20 mouse cellular contexts compared by ENCODE assay signal in genomic region chr1:52430116-52430515, GRCm38 (mm10).
DNase-seq lines count a peak whose midpoint lies in the region; ATAC-seq and TF ChIP-seq lines count a peak whose summit lies in the region.
"Had no signal": no experiment of that assay in that cellular context is flagged by ENCODE, and none has a peak within 500 bp of the region (broad histone marks: within the 10 kb centered on the region; RNA-seq: fewer than 3 reads in every experiment).

No protein-coding gene starts in this region.

- peak; percentile 90 for DNase-seq in 3T3-L1 (ENCODE audit: low read depth, low spot score)
- peak; percentile 6 for DNase-seq in G1E (ENCODE audit: low spot score)
- peak; percentile 53 for DNase-seq in NIH3T3 (ENCODE audit: low read depth)
- no peak for DNase-seq in liver, postnatal 0 days
- DNase-seq: adrenal gland, adult 2 months; adrenal gland, postnatal 25 days; cerebellum, adult 18-20 months; cerebellum, adult 9-11 months; cerebellum, postnatal 36 days; gastrocnemius, postnatal 10 days had no signal

- no peak overlapping the region for H3K4me2 ChIP-seq in liver, postnatal 0 days (ENCODE audit: low read depth, low read length)
- H3K4me2 ChIP-seq: embryonic facial prominence, embryonic 15.5 days; heart, embryonic 12.5 days; hindbrain, embryonic 14.5 days had no signal

- no peak overlapping the region for H3K9ac ChIP-seq in liver, postnatal 0 days (replicated peaks)
- H3K9ac ChIP-seq: embryonic facial prominence, embryonic 15.5 days; heart, embryonic 12.5 days; hindbrain, embryonic 14.5 days had no signal

- H3K36me3 ChIP-seq in G1E (replicated peaks), result no peaks in the 10 kb centered on the region
- H3K36me3 ChIP-seq in liver, postnatal 0 days (replicated peaks; ENCODE audit: insufficient read depth, low read length), result no peaks in the 10 kb centered on the region
- H3K36me3 ChIP-seq: embryonic facial prominence, embryonic 15.5 days; forebrain, embryonic 10.5 days; heart, embryonic 12.5 days; hindbrain, embryonic 10.5 days had no signal

- WGBS in liver, postnatal 0 days (ENCODE audit: insufficient replicate concordance), result 41% methylated on average over 1 of the region's 1 CpGs

- ATAC-seq in G1E (ENCODE audit: extremely low read depth, insufficient number of reproducible peaks, low FRiP score, poor library complexity, severe bottlenecking), result peak; percentile 75
- peak; percentile 44; the same call in 1 of the 2 replicates for ATAC-seq in megakaryocyte-erythroid progenitor cell, adult 5-6 weeks (replicated peaks; ENCODE audit: low FRiP score, low TSS enrichment, poor library complexity, severe bottlenecking)
- ATAC-seq in liver, postnatal 0 days, result no peak
- ATAC-seq in granulocyte monocyte progenitor cell, adult 5-6 weeks (replicated peaks; ENCODE audit: poor library complexity, severe bottlenecking), result no peak
- ATAC-seq: forebrain, embryonic 14.5 days; intestine, embryonic 16.5 days had no signal

- TF ChIP-seq EP300 in liver, postnatal 0 days (IDR thresholded peaks at IDR 0.05; ENCODE audit: low read depth), result no peak

- H3K4me1 ChIP-seq in G1E (ENCODE audit: insufficient read depth, low read depth, low read length), result peaks cover 25% of the 10 kb centered on the region
- peaks cover 11% of the 10 kb centered on the region for H3K4me1 ChIP-seq in liver, postnatal 0 days (ENCODE audit: insufficient read depth)
- H3K4me1 ChIP-seq: embryonic facial prominence, embryonic 15.5 days; forebrain, embryonic 10.5 days; heart, embryonic 12.5 days; hindbrain, embryonic 10.5 days had no signal

- no peak for TF ChIP-seq CTCF in G1E (IDR thresholded peaks at IDR 0.05; ENCODE audit: low read depth, low read length)
- TF ChIP-seq CTCF in liver, postnatal 0 days (IDR thresholded peaks at IDR 0.05; ENCODE audit: low read depth), result no peak

- no peak overlapping the region for H3K27ac ChIP-seq in liver, postnatal 0 days (ENCODE audit: low read depth)
- H3K27ac ChIP-seq: embryonic facial prominence, embryonic 15.5 days; forebrain, embryonic 10.5 days; hindbrain, embryonic 10.5 days; hindbrain, embryonic 14.5 days had no signal

- peaks cover 14% of the 10 kb centered on the region for H3K27me3 ChIP-seq in G1E (ENCODE audit: insufficient read depth, low read length)
- no peaks in the 10 kb centered on the region for H3K27me3 ChIP-seq in liver, postnatal 0 days (ENCODE audit: insufficient read depth, low read length)
- H3K27me3 ChIP-seq: embryonic facial prominence, embryonic 15.5 days; heart, embryonic 12.5 days had no signal

- H3K4me3 ChIP-seq in G1E (ENCODE audit: low read depth, low read length), result no peak overlapping the region
- H3K4me3 ChIP-seq in liver, postnatal 0 days (ENCODE audit: low read depth, low read length), result no peak overlapping the region
- H3K4me3 ChIP-seq: embryonic facial prominence, embryonic 15.5 days; erythroblast, embryonic 14.5 days; forebrain, embryonic 10.5 days; heart, embryonic 12.5 days; hindbrain, embryonic 10.5 days had no signal

- no peaks in the 10 kb centered on the region for H3K9me3 ChIP-seq in G1E (replicated peaks)
- H3K9me3 ChIP-seq in liver, postnatal 0 days (ENCODE audit: low read length), result no peaks in the 10 kb centered on the region
- H3K9me3 ChIP-seq: embryonic facial prominence, embryonic 15.5 days; forebrain, embryonic 10.5 days; heart, embryonic 12.5 days; hindbrain, embryonic 10.5 days had no signal

Comparison
In these comparisons a context has a peak if more than half of its experiments do, and no peak if none do; other contexts are left out.
1. ATAC-seq: peak in G1E (single experiment) and megakaryocyte-erythroid progenitor cell, adult 5-6 weeks (single experiment); none in liver, postnatal 0 days (single experiment) and granulocyte monocyte progenitor cell, adult 5-6 weeks (single experiment).